In genomic region chr15:81235086-81235920, GRCm38 (mm10) we compare ENCODE assay signal across 8 mouse cellular contexts. TPM values are rescaled to one million over a fixed set of nuclear protein-coding genes. Genes with fewer than 3 reads are reported as not detected.
DNase-seq lines count a peak whose midpoint lies in the region; ATAC-seq and TF ChIP-seq lines count a peak whose summit lies in the region.

TSS of gene Mchr1 (plus strand) at chr15:81235499.

- TF ChIP-seq EP300 in lung, postnatal 0 days (IDR thresholded peaks at IDR 0.05) = no peak

- WGBS in hindbrain, embryonic 13.5 days = under 1% methylated on average over 25 of the region's 25 CpGs
- WGBS in lung, postnatal 0 days = 2% methylated on average over 25 of the region's 25 CpGs

- H3K36me3 ChIP-seq in hindbrain, embryonic 13.5 days = no peaks in the 10 kb centered on the region
- no peaks in the 10 kb centered on the region for H3K36me3 ChIP-seq in lung, postnatal 0 days (ENCODE audit: insufficient read depth, low read length)

- TF ChIP-seq CTCF in lung, postnatal 0 days (IDR thresholded peaks at IDR 0.05) = peak; percentile 69

- H3K27me3 ChIP-seq in hindbrain, embryonic 13.5 days = peaks cover 14% of the 10 kb centered on the region
- H3K27me3 ChIP-seq in lung, postnatal 0 days (replicated peaks; ENCODE audit: insufficient read depth, low read length) = 0 out of 2 replicates have a peak, but pooled peaks cover 6% of the 10 kb centered on the region

- H3K9me3 ChIP-seq in hindbrain, embryonic 13.5 days = no peaks in the 10 kb centered on the region
- no peaks in the 10 kb centered on the region for H3K9me3 ChIP-seq in lung, postnatal 0 days (ENCODE audit: low read length)

- H3K9ac ChIP-seq in hindbrain, embryonic 13.5 days = peak within 1 kb of the TSS; percentile 76
- H3K9ac ChIP-seq in lung, postnatal 0 days (replicated peaks; ENCODE audit: low read depth) = peak within 1 kb of the TSS; percentile 19; the same call in 1 of the 2 replicates

- H3K4me1 ChIP-seq in hindbrain, embryonic 13.5 days (replicated peaks) = peaks cover 22% of the 10 kb centered on the region
- H3K4me1 ChIP-seq in lung, postnatal 0 days (ENCODE audit: insufficient read depth, low read depth, low read length) = 0 out of 2 replicates have a peak, but pooled peaks cover 3% of the 10 kb centered on the region

- peak within 1 kb of the TSS; percentile 80 for H3K4me2 ChIP-seq in hindbrain, embryonic 13.5 days
- peak within 1 kb of the TSS; percentile 58 for H3K4me2 ChIP-seq in lung, postnatal 0 days (replicated peaks; ENCODE audit: low read depth, low read length)

- peak; percentile 92 for ATAC-seq in hindbrain, embryonic 13.5 days (ENCODE audit: low FRiP score)
- peak; percentile 67 for ATAC-seq in lung, postnatal 0 days

- peak; percentile 71 for DNase-seq in Muller cell, postnatal 12 days (ENCODE audit: inconsistent ontology term)
- DNase-seq in cerebellum, adult 9-10 months = peak; percentile 11
- peak in 1 of 2 experiments; percentile 79 for DNase-seq in frontal cortex, adult 2 months (ENCODE audit: extremely low spot score in 1 of 2, low spot score in 1 of 2)
- DNase-seq in left cerebral cortex, adult 11 months (ENCODE audit: low spot score) = peak; percentile 71
- peak; percentile 58 for DNase-seq in lung, postnatal 0 days (ENCODE audit: low spot score)
- DNase-seq in right cerebral cortex, postnatal 10 days (ENCODE audit: low spot score in 2 of 2) = peak; percentile 85 to 90
- DNase-seq in spleen, postnatal 14 days (ENCODE audit: low spot score in 2 of 2) = no peak

- H3K27ac ChIP-seq in hindbrain, embryonic 13.5 days = peak within 1 kb of the TSS; percentile 63; the same call in 1 of the 2 replicates
- H3K27ac ChIP-seq in lung, postnatal 0 days (ENCODE audit: low read length) = peak within 1 kb of the TSS; percentile 54

- H3K4me3 ChIP-seq in hindbrain, embryonic 13.5 days = peak within 1 kb of the TSS; percentile 52
- H3K4me3 ChIP-seq in lung, postnatal 0 days (ENCODE audit: low read depth, low read length) = peak within 1 kb of the TSS; percentile 31

RNA-seq across cellular contexts. Expression of gene Mchr1, which starts in this region (rescaled TPM):
- polyA plus RNA-seq in frontal cortex, adult 2 months (2012; rRNA removed) = 17.4 and 20.1 TPM in 2 replicates
- 1.6 and 2.1 TPM in 2 replicates for polyA plus RNA-seq in hindbrain, embryonic 13.5 days (2015; fragmentation: Nextera tagmentation; extraction: Ambion mirVana)
- 1.6 and 3.3 TPM in 2 replicates for polyA plus RNA-seq in lung, postnatal 0 days (2015; fragmentation: Nextera tagmentation; extraction: Ambion mirVana)

Comparison
In these comparisons a context has a peak if more than half of its experiments do, and no peak if none do; other contexts are left out.
1. DNase-seq: peak in Muller cell, postnatal 12 days (single experiment), cerebellum, adult 9-10 months (single experiment), left cerebral cortex, adult 11 months (single experiment), lung, postnatal 0 days (single experiment) and right cerebral cortex, postnatal 10 days (2 of 2); none in spleen, postnatal 14 days (0 of 2).